In genomic region chr7:111782126-111782525, GRCm38 (mm10) we compare ENCODE assay signal across 8 mouse cellular contexts. TPM values are rescaled to one million over a fixed set of nuclear protein-coding genes. Genes with fewer than 3 reads are reported as not detected.
DNase-seq lines count a peak whose midpoint lies in the region; ATAC-seq and TF ChIP-seq lines count a peak whose summit lies in the region.

No protein-coding gene starts in this region.

- no peak overlapping the region for H3K9ac ChIP-seq in hindbrain, embryonic 14.5 days
- no peak overlapping the region for H3K9ac ChIP-seq in hindbrain, embryonic 12.5 days
- no peak overlapping the region for H3K9ac ChIP-seq in MEL (ENCODE audit: control insufficient read depth, low read depth, low read length, poor library complexity, severe bottlenecking)

- TF ChIP-seq RAD21 in MEL (IDR thresholded peaks at IDR 0.05; ENCODE audit: low read depth, low read length), result peak; percentile 21

- H3K27ac ChIP-seq in hindbrain, embryonic 14.5 days, result no peak overlapping the region
- H3K27ac ChIP-seq in hindbrain, embryonic 12.5 days, result no peak overlapping the region
- H3K27ac ChIP-seq in MEL (ENCODE audit: control insufficient read depth, low read depth, low read length), result no peak overlapping the region

- H3K36me3 ChIP-seq in hindbrain, embryonic 14.5 days (replicated peaks; ENCODE audit: control insufficient read depth, insufficient read depth), result no peaks in the 10 kb centered on the region
- no peaks in the 10 kb centered on the region for H3K36me3 ChIP-seq in hindbrain, embryonic 12.5 days
- no peaks in the 10 kb centered on the region for H3K36me3 ChIP-seq in MEL (ENCODE audit: control insufficient read depth in 1 of 2, insufficient read depth in 2 of 2, low read length in 2 of 2)

- no peaks in the 10 kb centered on the region for H3K79me2 ChIP-seq in MEL (ENCODE audit: control insufficient read depth, insufficient read depth, low read length, poor library complexity)

- H3K4me1 ChIP-seq in hindbrain, embryonic 14.5 days (replicated peaks; ENCODE audit: control insufficient read depth, insufficient read depth, low read length), result peaks cover 15% of the 10 kb centered on the region
- H3K4me1 ChIP-seq in hindbrain, embryonic 12.5 days, result peaks cover 13% of the 10 kb centered on the region
- no peaks in the 10 kb centered on the region for H3K4me1 ChIP-seq in MEL (ENCODE audit: control insufficient read depth in 1 of 2, insufficient read depth in 2 of 2, low read length in 2 of 2)

- peak; percentile 51 to 67 (median 54) for TF ChIP-seq CTCF in MEL (IDR thresholded peaks at IDR 0.05 in 2 of 3, conservative IDR thresholded peaks at IDR 0.05 in 1 of 3; ENCODE audit: control insufficient read depth in 1 of 3, insufficient read depth in 1 of 3, low read depth in 2 of 3, low read length in 3 of 3, poor library complexity in 1 of 3, severe bottlenecking in 1 of 3)

- DNase-seq in hindbrain, embryonic 14.5 days (ENCODE audit: low spot score), result peak; percentile 82
- peak; percentile 11 for DNase-seq in MEL (ENCODE audit: low read depth, low spot score)
- peak; percentile 53 for DNase-seq in cerebellum, adult 9-11 months
- peak; percentile 65 to 88 for DNase-seq in layer of hippocampus, postnatal 25 days (ENCODE audit: extremely low spot score in 1 of 2, low spot score in 1 of 2)
- DNase-seq in thymus, postnatal 36 days, result peak; percentile 10 to 11

- 53% methylated on average over 5 of the region's 5 CpGs for WGBS in hindbrain, embryonic 14.5 days
- 55% methylated on average over 5 of the region's 5 CpGs for WGBS in hindbrain, embryonic 12.5 days

- H3K4me3 ChIP-seq in hindbrain, embryonic 14.5 days (replicated peaks; ENCODE audit: low read length), result no peak overlapping the region
- no peak overlapping the region for H3K4me3 ChIP-seq in hindbrain, embryonic 12.5 days
- H3K4me3 ChIP-seq in MEL (ENCODE audit: control insufficient read depth in 1 of 2, insufficient read depth in 1 of 2, low read depth in 2 of 2, low read length in 2 of 2), result no peak overlapping the region

- no peak for TF ChIP-seq POLR2A in MEL (IDR thresholded peaks at IDR 0.05; ENCODE audit: control insufficient read depth in 1 of 2, insufficient read depth in 1 of 2, low read depth in 1 of 2, low read length in 2 of 2, poor library complexity in 1 of 2)

- no peak for TF ChIP-seq EP300 in MEL (IDR thresholded peaks at IDR 0.05; ENCODE audit: low read depth in 1 of 2, low read length in 2 of 2)

- peaks cover 5% of the 10 kb centered on the region for H3K27me3 ChIP-seq in hindbrain, embryonic 14.5 days (ENCODE audit: control insufficient read depth, insufficient read depth, low read length)
- H3K27me3 ChIP-seq in hindbrain, embryonic 12.5 days, result peaks cover 24% of the 10 kb centered on the region
- H3K27me3 ChIP-seq in MEL (ENCODE audit: control insufficient read depth in 1 of 2, insufficient read depth in 2 of 2, low read length in 2 of 2), result no peaks in the 10 kb centered on the region

- H3K4me2 ChIP-seq in hindbrain, embryonic 14.5 days (replicated peaks), result no peak overlapping the region
- no peak overlapping the region for H3K4me2 ChIP-seq in hindbrain, embryonic 12.5 days (replicated peaks)

- no peaks in the 10 kb centered on the region for H3K9me3 ChIP-seq in hindbrain, embryonic 14.5 days (ENCODE audit: control insufficient read depth, low read length)
- H3K9me3 ChIP-seq in hindbrain, embryonic 12.5 days (replicated peaks), result no peaks in the 10 kb centered on the region
- H3K9me3 ChIP-seq in MEL (replicated peaks; ENCODE audit: insufficient read depth, low read length), result no peaks in the 10 kb centered on the region

- no peak for ATAC-seq in hindbrain, embryonic 14.5 days (ENCODE audit: low FRiP score)
- no peak for ATAC-seq in hindbrain, embryonic 12.5 days (ENCODE audit: low FRiP score)
- peak; percentile 57 for ATAC-seq in granulocyte monocyte progenitor cell, adult 5-6 weeks (replicated peaks; ENCODE audit: poor library complexity, severe bottlenecking)
- peak; percentile 63; the same call in 1 of the 2 replicates for ATAC-seq in megakaryocyte-erythroid progenitor cell, adult 5-6 weeks (replicated peaks; ENCODE audit: low FRiP score, low TSS enrichment, poor library complexity, severe bottlenecking)

TF ChIP-seq in MEL, 35 proteins besides CTCF, POLR2A, EP300 and RAD21:
- peak; percentile 56 for TF ChIP-seq SMC3 (IDR thresholded peaks at IDR 0.05; ENCODE audit: low read depth, low read length)
- no peak for TF ChIP-seq ZKSCAN1 (IDR thresholded peaks at IDR 0.05; ENCODE audit: low read depth, low read length)

RNA-seq across cellular contexts. Expression of gene Galnt18, which starts 2.3 kb away (rescaled TPM):
- polyA plus RNA-seq in hindbrain, embryonic 14.5 days (2014; fragmentation: Nextera tagmentation; extraction: Ambion mirVana), result 10.9 and 14.2 TPM in 2 replicates
- polyA plus RNA-seq in hindbrain, embryonic 12.5 days (2016; fragmentation: Nextera tagmentation; extraction: Ambion mirVana), result 7.5 and 8.0 TPM in 2 replicates
- total RNA-seq in MEL (2012; rRNA removed), result not detected in 2 replicates
- not detected for polyA plus RNA-seq in MEL (2012; ENCODE audit: insufficient read depth in 1 of 2, insufficient read length in 2 of 2, low read depth in 1 of 2, low replicate concordance in 2 of 2, missing spikeins in 1 of 2)
- not detected in 2 replicates for total RNA-seq in granulocyte monocyte progenitor cell, adult 5-6 weeks (2014; fragmentation: Nextera tagmentation)
- total RNA-seq in granulocyte monocyte progenitor cell, adult 5-6 weeks (2017), result 0.09 TPM in 1 of 2 replicates, not detected in the other
- total RNA-seq in layer of hippocampus, postnatal 25 days (2021), result 10 to 100 TPM; 59.3 to 59.6 TPM
- 0.17 TPM in 1 of 2 replicates, not detected in the other for total RNA-seq in megakaryocyte-erythroid progenitor cell, adult 5-6 weeks (2014; fragmentation: Nextera tagmentation)
- 0.08 TPM in 1 of 2 replicates, not detected in the other for total RNA-seq in megakaryocyte-erythroid progenitor cell, adult 5-6 weeks (2017)

Comparison
In these comparisons a context has a peak if more than half of its experiments do, and no peak if none do; other contexts are left out.
1. ATAC-seq: peak in granulocyte monocyte progenitor cell, adult 5-6 weeks (single experiment) and megakaryocyte-erythroid progenitor cell, adult 5-6 weeks (single experiment); none in hindbrain, embryonic 14.5 days (single experiment) and hindbrain, embryonic 12.5 days (single experiment).
2. DNase-seq: peak in every context shown above with its lines; median percentile 82 in hindbrain, embryonic 14.5 days; 76 in layer of hippocampus, postnatal 25 days; 53 in cerebellum, adult 9-11 months; 11 in MEL; 10 in thymus, postnatal 36 days.
3. RNA of gene Galnt18, which starts 2.3 kb away (total RNA-seq): 59.3 to 59.6 TPM in layer of hippocampus, postnatal 25 days; not detected in MEL, 0.09 TPM in granulocyte monocyte progenitor cell, adult 5-6 weeks and 0.08 to 0.17 TPM in megakaryocyte-erythroid progenitor cell, adult 5-6 weeks; every median in the first group is over 10 times any median in the second.